Mouse (Mus musculus) bone marrow, adult 2 months (tissue): ENCODE measurements around the gene Mgat3. TPM values are rescaled to one million over a fixed set of nuclear protein-coding genes. Genes with fewer than 3 reads are reported as not detected.

Experiments
- H3K27ac ChIP-seq: fragments of 200-500 bp; 2 replicates; pipeline ENCODE4 v1.5.1; 2012; ENCODE audit warnings: low read depth, mild to moderate bottlenecking, control low read depth, inconsistent platforms, low read length; ENCODE audit not compliant: control insufficient read depth, poor library complexity, insufficient read depth
- H3K4me1 ChIP-seq: fragments of 200-500 bp; 2 replicates; pipeline ENCODE4 v1.6.1; 2011; ENCODE audit warnings: low read length; ENCODE audit not compliant: control insufficient read depth, insufficient read depth
- H3K4me3 ChIP-seq: fragments of 200-500 bp; replicated peaks from 2 replicates; pipeline ENCODE3; 2011; ENCODE audit warnings: mild to moderate bottlenecking, low read depth, low read length, control low read depth; ENCODE audit not compliant: control insufficient read depth
- CTCF ChIP-seq: fragments of 200-500 bp; IDR thresholded peaks from 2 replicates; pipeline ENCODE4 v1.5.1; 2011; ENCODE audit warnings: low read length, control low read depth; ENCODE audit not compliant: control insufficient read depth, insufficient read depth
- POLR2A ChIP-seq: fragments of 200-500 bp; IDR thresholded peaks from 2 replicates; pipeline ENCODE4 v1.6.1; 2011; ENCODE audit warnings: low read depth, mild to moderate bottlenecking, control low read depth, low read length, borderline replicate concordance; ENCODE audit not compliant: control insufficient read depth
- WGBS: fragments of 180-500 bp; shearing (Covaris S2); methylation state at CpG from one replicate; pipeline ENCODE4 v1.1.7; 2018; 5-methylcytosine and 5-hydroxymethylcytosine counted together
- polyA plus RNA-seq: library from polyadenylated mRNA; stranded (reverse); fragments of >200 nt; gene quantifications from 2 replicates; pipeline ENCODE4 v1.2.4, GENCODE M21; 2011; ENCODE audit warnings: low replicate concordance; ENCODE audit not compliant: missing spikeins, insufficient read depth, insufficient read length

Mgat3 gene
- polyA plus RNA-seq, 1 experiment: 0.97 TPM

- WGBS: 80% methylated on average over 10 of the region's 10 CpGs
- no peak overlapping the region for H3K27ac ChIP-seq
These were observed 44.0 kb downstream of the Mgat3 start for GRCm38 (mm10) chr15:80217476-80217875.

DNA sequence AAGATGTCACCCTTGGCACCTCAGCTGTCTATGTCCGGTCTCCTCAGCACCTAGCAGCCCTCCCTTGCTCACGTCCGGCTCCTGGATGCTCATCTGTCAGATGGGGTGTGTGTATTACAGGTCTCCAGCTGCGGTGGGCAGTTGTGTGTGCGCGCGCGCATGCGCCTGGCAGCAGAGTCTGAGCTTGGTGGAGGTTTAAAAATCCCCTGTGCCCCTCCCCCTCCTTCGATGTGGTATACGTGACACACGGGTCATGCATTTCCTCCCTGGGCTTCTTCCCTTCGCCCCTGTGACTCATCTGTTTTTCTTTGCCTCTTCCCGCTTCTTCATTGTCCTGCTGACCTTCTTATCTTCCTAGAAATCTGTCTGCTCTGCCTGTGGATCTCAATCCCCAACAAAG lies 45.7 kb downstream of the Mgat3 start:
- no peak overlapping the region; the same call in 1 of the 2 replicates for H3K27ac ChIP-seq
- peak overlapping the region; percentile 21 for H3K4me3 ChIP-seq
- 12% methylated on average over 14 of the region's 14 CpGs for WGBS
- TF ChIP-seq CTCF (no peak), POLR2A (no peak)
- H3K4me1 ChIP-seq: peaks cover 4% of the 10 kb centered on the region; the same call in 1 of the 2 replicates

More at GRCm38 (mm10) chr15:80217476-80217875, 44.0 kb downstream of the Mgat3 start:
- no peak for TF ChIP-seq POLR2A
- TF ChIP-seq CTCF: no peak
- H3K4me3 ChIP-seq: no peak overlapping the region
- H3K4me1 ChIP-seq: peaks cover 4% of the 10 kb centered on the region; the same call in 1 of the 2 replicates

DNA sequence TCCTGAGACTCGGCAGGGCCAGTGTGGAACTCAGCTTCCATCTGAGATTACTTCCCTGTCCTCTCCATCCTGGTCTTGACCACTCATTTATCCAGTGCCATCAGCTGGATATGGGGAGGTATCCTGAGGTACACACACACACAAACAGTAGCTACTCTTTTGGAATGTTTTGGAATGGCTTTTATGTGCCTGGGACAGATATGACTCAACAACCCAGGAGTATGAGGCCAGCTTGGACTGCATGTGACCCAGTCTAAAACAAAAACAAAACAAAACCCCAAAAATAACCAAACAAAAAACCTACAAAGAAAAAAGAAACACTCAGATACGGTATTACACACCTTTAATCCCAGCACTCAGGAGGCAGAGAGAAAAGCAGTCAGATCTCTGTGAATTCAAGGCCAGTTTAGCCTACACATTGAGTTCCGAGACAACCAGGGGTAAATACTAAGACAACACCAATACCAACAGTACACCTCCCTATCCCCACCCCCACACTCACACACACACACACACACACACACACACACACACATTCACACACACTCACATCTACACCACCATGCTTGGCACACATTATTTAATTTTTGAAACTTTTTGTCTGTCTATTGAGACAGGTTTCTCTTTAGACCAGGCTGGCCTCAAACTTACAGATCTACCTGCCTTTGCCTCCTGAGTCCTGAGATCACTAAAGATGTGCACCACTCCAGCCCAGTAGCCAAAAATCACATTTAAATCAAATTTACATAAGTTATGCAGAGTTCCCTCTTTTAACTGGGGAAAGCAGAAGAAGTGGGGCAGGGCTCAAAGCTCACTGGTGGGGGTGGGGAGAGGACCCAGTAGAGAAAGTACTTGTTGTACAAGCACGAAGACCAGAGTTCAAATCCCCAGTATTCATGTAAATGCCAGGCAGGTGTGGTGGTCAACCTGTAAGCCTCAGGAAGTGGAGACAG lies 46.5 kb downstream of the Mgat3 start:
- Histone ChIP-seq H3K27ac (no peak overlapping the region; the same call in 1 of the 2 replicates), H3K4me3 (no peak overlapping the region), H3K4me1 (peaks cover 4% of the 10 kb centered on the region; the same call in 1 of the 2 replicates)
- 46% methylated on average over 4 of the region's 4 CpGs for WGBS
- no peak for TF ChIP-seq CTCF

GRCm38 (mm10) chr15:80221031-80221430 lies 47.5 kb downstream of the Mgat3 start:
- no peak overlapping the region for H3K4me3 ChIP-seq
- WGBS: 69% methylated on average over 8 of the region's 8 CpGs
- no peak overlapping the region for H3K27ac ChIP-seq
- peaks cover 4% of the 10 kb centered on the region; the same call in 1 of the 2 replicates for H3K4me1 ChIP-seq
- no peak for TF ChIP-seq POLR2A
- TF ChIP-seq CTCF: no peak

DNA sequence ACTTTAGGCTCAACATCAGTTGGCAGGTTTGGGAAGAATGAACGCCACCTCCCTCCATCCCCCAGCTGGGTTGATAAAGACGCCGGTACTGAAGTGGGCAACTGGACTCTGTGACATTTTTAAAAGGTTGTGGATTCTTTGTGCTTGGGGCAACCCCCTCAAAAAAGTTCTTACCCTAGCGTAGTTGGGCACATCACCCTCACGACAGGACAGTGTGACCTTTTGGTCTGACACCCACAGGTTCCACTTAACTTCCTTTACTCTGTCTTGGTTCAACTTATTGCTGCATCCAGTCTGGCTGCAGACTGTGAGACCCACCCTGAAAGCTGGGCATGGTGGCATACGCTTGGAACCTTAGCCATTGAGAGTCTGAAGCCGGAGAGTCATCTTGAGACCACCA lies 50.2 kb downstream of the Mgat3 start:
- Histone ChIP-seq H3K4me3 (no peak overlapping the region), H3K4me1 (peaks cover 3% of the 10 kb centered on the region; the same call in 1 of the 2 replicates), H3K27ac (no peak overlapping the region)
- TF ChIP-seq POLR2A (no peak), CTCF (no peak)
- 80% methylated on average over 7 of the region's 7 CpGs for WGBS

- H3K4me1 ChIP-seq: no peaks in the 10 kb centered on the region
- 25% methylated on average over 9 of the region's 9 CpGs for WGBS
- no peak overlapping the region for H3K4me3 ChIP-seq
- TF ChIP-seq CTCF (peak; percentile 95), POLR2A (peak; percentile 43; the same call in 1 of the 2 replicates)
- H3K27ac ChIP-seq: no peak overlapping the region
These were observed 51.7 kb downstream of the Mgat3 start for GRCm38 (mm10) chr15:80225208-80225607.

GRCm38 (mm10) chr15:80225796-80226195 lies 52.3 kb downstream of the Mgat3 start:
- no peak overlapping the region for H3K27ac ChIP-seq
- no peak overlapping the region for H3K4me3 ChIP-seq
- TF ChIP-seq POLR2A (no peak), CTCF (peak; percentile 45)
- no peaks in the 10 kb centered on the region for H3K4me1 ChIP-seq
- 47% methylated on average over 2 of the region's 2 CpGs for WGBS

- Histone ChIP-seq H3K4me1 (no peaks in the 10 kb centered on the region), H3K4me3 (no peak overlapping the region), H3K27ac (no peak overlapping the region)
- 79% methylated on average over 17 of the region's 17 CpGs for WGBS
- no peak for TF ChIP-seq POLR2A
- TF ChIP-seq CTCF: no peak
These were observed 54.7 kb downstream of the Mgat3 start for GRCm38 (mm10) chr15:80228071-80228800.
